Mouse (Mus musculus): ENCODE measurements at regions not wholly inside any gene's neighbourhood (a gene's known extent, or its start where the extent isn't known, plus 50 kb on each side); places are given as distances from the start of the nearest gene placed in this dataset.

DNA sequence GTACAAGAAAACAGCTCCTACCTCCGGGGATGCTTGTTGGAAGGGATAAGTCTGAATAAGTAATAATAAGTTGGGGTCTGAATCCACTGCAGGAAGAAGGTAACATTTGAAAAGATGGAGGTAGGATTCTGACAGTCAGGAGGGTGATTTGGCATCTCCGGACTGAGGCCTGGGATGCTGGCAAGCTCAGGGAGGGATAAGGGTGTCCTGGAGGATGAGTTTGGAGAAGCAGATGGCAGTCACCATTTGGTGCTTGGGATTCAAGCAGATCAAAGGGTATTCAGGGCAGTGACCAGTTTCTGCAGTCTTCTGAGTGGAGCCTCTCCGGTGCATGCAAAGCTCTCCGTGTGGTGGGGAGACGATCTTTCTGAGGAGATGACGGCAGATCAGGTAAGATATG lies 62.9 kb upstream of the Gm2310 start:
- no peak for DNase-seq (ENCODE audit: low spot score in 2 of 2)

DNA sequence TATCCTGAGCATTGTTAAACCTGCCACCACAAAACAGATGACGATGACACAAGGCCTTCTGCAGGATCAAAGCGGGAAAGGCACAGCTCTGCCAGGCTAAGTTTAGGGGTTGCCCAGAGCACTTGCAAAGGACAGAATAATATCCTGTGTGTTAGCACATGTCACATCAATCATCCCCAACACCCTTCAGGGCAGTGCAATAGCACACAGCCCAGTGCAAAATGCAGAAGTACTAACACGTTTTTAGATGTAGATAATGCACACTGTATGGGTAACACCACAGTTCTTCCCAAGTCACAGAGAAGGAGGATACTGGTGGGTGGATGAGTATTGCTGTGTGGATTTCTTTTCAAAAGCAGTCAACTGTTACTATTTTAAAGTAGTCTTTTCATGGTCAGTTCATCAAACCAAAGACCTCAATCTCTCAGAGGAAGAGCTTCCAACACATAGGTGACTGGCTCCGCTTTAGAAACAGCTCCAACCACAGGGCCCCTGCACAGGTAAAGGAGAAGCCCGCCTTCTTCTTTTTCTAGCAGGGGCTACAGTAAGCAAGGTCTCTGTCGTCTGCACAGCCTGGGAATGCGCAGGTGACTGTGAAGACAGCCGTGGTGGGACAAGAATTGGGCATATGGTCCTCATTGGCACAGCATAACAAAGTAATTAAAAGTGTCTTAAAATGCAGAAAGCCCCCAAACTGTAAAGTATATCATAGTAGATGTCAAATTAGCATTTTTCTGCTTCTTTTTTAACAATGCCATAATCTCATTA lies 61.6 kb upstream of the Gm2310 start:
- DNase-seq (ENCODE audit: low spot score in 2 of 2) = no peak

DNA sequence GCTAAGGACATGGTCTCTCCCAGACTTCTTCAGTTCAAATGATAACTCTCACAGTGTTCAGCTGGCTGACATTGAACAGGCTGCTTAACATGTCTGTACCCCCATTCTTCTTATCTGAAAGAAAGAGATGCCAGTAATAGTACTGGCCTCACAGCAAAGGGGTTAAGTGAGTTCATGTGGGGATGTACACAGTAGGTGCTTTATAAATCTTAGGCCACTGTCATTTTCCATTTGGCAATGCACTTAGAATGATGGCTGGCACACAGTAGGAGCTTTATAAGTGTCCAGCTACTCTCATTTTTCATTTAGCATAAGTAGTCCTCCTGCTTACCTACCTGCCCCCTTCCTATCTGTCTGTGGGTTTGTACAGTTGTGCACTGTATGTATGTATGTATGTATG lies 60.3 kb upstream of the Gm2310 start:
- DNase-seq (ENCODE audit: low spot score in 2 of 2) = no peak

DNA sequence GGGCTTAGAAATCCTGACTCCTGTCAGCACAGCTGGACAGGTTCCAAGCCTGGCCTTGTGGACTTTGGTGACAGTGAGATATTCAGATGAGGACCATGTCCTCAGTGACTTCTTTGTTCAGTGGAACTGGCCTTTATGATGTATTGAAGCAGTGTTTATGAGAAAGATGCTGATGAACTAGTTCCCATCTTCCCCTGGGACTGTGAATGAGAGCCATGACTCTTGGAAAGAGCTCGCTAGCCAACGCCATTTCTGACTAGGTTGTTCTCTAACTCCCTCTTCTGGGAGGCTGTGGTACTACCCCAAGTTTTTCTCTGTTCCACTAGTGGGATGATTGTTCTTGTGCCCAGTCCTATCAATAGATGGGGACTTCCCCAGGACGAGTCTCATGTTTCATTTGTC lies 57.7 kb upstream of the Gm2310 start:
- DNase-seq (ENCODE audit: low spot score in 2 of 2) = peak in 1 of 2 experiments; percentile 46

DNA sequence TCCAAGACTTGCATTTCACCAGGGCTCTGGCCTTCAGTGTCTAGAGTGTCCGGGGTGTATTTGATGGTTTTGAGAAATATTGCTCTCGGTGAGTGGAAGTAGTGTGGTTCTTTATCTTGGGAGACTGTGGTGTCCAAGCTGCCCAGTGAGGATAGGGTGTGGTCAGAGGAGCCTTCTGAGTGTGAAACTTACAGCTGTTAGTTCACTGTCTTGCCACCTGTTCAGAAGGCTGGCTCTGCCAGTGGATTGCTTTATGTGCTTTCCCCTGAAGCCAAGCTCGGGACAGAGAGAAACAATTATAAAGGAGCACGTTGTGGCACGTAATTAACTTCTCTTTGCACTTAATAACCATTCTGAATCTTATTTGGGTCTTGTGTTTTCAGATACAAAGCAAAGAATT lies 57.2 kb upstream of the Gm2310 start:
- DNase-seq (ENCODE audit: low spot score in 2 of 2) = no peak

DNA sequence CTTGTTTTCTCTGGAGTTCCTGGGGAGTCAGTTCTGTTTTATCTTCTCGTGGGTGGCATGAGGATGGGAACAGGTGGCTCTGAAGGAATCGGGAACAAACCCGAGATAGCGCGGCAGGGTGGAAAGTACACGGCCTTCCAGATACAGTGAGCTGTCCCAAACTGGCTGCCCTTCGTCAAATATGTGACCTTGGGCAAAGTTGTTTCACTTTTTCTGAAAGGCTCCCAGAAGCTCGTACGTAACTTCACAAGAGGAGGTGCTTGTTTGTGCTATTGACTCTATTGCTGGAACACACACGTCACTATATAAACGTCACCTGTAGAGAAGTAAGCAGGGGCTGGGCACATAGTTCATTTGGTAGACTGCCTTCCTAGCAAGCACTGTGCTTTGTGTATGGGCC lies 49.9 kb upstream of the Gm2310 start:
- DNase-seq (ENCODE audit: low spot score in 2 of 2) = peak in 1 of 2 experiments; percentile 36
